Mouse (Mus musculus) cerebellum, postnatal 4 days (tissue): Measurements from ENCODE around the gene Hoxb13.

ENCODE experiments used
- DNase-seq, 2 experiments: peaks; one replicate each; pipeline ENCODE4 v3.0.0; 2022; ENCODE audit warnings: low spot score in 2 of 2, mixed read lengths in 1 of 2

Hoxb13 gene

GRCm38 (mm10) chr11:96193521-96194400 lies at the start of gene Hoxb13:
Hoxb13 (plus strand) TSS chr11:96194316.
- no peak for DNase-seq

GRCm38 (mm10) chr11:96145622-96146270 lies 48.4 kb upstream of the Hoxb13 start:
- DNase-seq = peak; percentile 65 to 73

- no peak for DNase-seq
Measured at GRCm38 (mm10) chr11:96147471-96147870, 46.6 kb upstream of the Hoxb13 start.

- no peak for DNase-seq
Measured at GRCm38 (mm10) chr11:96164769-96165168, 29.3 kb upstream of the Hoxb13 start.

GRCm38 (mm10) chr11:96168125-96168524 lies 26.0 kb upstream of the Hoxb13 start:
- no peak for DNase-seq

- no peak for DNase-seq
Measured at GRCm38 (mm10) chr11:96169016-96169415, 25.1 kb upstream of the Hoxb13 start.

GRCm38 (mm10) chr11:96170711-96171379 lies 23.3 kb upstream of the Hoxb13 start:
- DNase-seq = no peak

GRCm38 (mm10) chr11:96171601-96172000 lies 22.5 kb upstream of the Hoxb13 start:
- DNase-seq = no peak

GRCm38 (mm10) chr11:96172511-96173287 lies 21.4 kb upstream of the Hoxb13 start:
- no peak for DNase-seq

- no peak for DNase-seq
Measured at GRCm38 (mm10) chr11:96173288-96173840, 20.8 kb upstream of the Hoxb13 start.

- DNase-seq = no peak
Measured at GRCm38 (mm10) chr11:96174881-96175280, 19.2 kb upstream of the Hoxb13 start.

- no peak for DNase-seq
Measured at GRCm38 (mm10) chr11:96175511-96175910, 18.6 kb upstream of the Hoxb13 start.

- DNase-seq = no peak
Measured at GRCm38 (mm10) chr11:96175951-96176530, 18.1 kb upstream of the Hoxb13 start.

- no peak for DNase-seq
Measured at GRCm38 (mm10) chr11:96176841-96177240, 17.3 kb upstream of the Hoxb13 start.

GRCm38 (mm10) chr11:96177546-96178174 lies 16.5 kb upstream of the Hoxb13 start:
- no peak for DNase-seq

- DNase-seq = no peak
Measured at GRCm38 (mm10) chr11:96178356-96178755, 15.8 kb upstream of the Hoxb13 start.

GRCm38 (mm10) chr11:96178911-96179503 lies 15.1 kb upstream of the Hoxb13 start:
- DNase-seq = no peak

- DNase-seq = no peak
Measured at GRCm38 (mm10) chr11:96181061-96181460, 13.1 kb upstream of the Hoxb13 start.

GRCm38 (mm10) chr11:96184233-96184632 lies 9.9 kb upstream of the Hoxb13 start:
- no peak for DNase-seq

- no peak for DNase-seq
Measured at GRCm38 (mm10) chr11:96187321-96187720, 6.8 kb upstream of the Hoxb13 start.
